Mouse (Mus musculus) liver, embryonic 14.5 days (tissue): ENCODE measurements around the gene Rpp14.

Source experiments
- CTCF ChIP-seq: IDR thresholded peaks from 2 replicates; pipeline ENCODE4 v1.5.1; 2016; ENCODE audit warnings: antibody characterized with exemption, low read depth, control low read depth
- EP300 ChIP-seq: IDR thresholded peaks from 2 replicates; pipeline ENCODE4 v1.6.1; 2016; ENCODE audit warnings: antibody characterized with exemption, low read depth

GRCm38 (mm10) chr14:8040179-8040578, 40.0 kb upstream of the Rpp14 start:
- TF ChIP-seq EP300 (no peak), CTCF (no peak)
